Mouse (Mus musculus) megakaryocyte, adult 5-6 weeks (primary cell): ENCODE data around the gene Gm17662. TPM values are rescaled to one million over a fixed set of nuclear protein-coding genes. Genes with fewer than 3 reads are reported as not detected.

Experiments used
- ATAC-seq: 2 replicates; pipeline ENCODE4 v1.8.0; 2016; ENCODE audit warnings: mild to moderate bottlenecking, inconsistent platforms; ENCODE audit not compliant: poor library complexity, severe bottlenecking
- total RNA-seq, 2 experiments: library from RNA; stranded (forward) in 1 of 2; stranded (reverse) in 1 of 2; fragments of 153-499, 151-499 nt in 1 of 2; fragments of 221-1000, 200-1000 nt in 1 of 2; gene quantifications; 2 replicates each; pipeline versions ENCODE4 v1.2.3 to v1.2.4; 2015 to 2017

Gene Gm17662
- total RNA-seq, 2 experiments from 2014 or later = not detected

DNA sequence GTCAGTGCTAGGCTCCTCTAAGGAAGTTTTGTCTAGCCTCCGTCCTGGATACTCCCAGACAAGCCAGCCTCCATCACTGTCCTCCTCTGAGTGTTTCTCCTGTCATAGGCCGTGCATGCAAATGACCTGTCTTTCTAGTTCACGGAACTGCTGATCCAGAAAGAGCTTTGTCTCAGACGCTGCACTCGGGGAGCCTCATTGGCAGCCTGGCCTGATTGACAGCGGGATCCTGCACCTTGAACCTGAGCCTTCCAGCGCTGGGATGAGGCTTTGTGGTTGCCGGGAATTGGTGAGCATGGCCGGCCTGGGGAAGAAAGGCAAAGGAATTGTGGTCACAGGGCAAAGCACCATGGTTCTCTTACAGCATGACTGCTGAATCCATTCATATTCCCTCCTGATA is 30.4 kb downstream of the Gm17662 start:
- ATAC-seq = no peak

DNA sequence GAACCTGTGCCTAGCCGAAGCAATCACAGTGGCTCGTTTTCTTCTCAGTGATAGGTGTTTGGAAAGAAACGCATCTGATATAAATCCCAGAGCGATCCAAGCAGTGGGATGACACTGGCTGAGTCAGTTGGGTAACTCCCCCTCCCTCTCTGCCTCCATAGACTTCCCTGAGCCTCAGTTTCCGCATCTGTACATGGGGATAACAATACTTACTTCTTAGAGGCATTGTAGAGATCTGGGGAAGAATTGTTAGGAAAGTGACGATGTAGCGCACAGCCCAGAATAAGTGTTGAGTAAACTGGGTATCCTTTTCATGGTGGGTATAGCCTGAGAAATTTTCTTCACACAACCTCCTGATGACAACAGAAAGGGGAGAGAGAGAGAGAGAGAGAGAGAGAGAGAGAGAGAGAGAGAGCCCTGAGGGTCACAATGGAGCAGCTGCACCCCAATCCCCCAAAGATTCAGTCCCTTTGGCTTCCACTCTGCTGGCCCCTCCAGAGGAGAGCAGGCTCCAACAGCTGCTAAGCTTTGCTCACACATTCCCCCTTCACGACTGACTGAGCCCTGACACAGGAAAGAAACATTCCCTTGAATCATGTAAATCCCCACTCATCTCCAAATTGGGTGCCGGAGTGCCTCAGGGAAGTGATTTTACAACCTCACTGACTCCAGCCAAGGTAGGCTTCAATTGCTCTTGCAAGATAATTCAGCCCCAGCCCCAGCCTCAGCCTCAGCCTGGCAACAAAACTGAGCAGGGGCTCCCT is 31.6 kb downstream of the Gm17662 start:
- ATAC-seq = no peak

DNA sequence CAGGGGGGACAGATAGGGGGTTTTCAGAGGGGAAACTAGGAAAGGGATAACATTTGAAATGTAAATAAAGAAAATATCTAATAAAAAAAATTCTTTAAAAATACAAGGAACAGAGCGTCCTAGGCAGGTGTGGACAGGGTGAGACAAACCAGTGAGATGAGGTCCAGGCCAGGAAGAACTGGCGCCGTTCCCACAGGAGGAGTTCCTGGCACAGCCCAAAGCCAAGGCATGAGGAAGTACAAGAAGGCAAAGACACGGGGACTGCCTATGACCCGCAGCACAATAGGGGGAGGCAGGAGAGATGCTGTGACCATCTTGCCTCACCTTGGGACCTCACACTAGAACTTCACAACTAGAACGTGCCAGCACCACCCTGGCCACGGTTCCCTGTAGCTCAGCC is 34.6 kb downstream of the Gm17662 start:
- no peak for ATAC-seq

DNA sequence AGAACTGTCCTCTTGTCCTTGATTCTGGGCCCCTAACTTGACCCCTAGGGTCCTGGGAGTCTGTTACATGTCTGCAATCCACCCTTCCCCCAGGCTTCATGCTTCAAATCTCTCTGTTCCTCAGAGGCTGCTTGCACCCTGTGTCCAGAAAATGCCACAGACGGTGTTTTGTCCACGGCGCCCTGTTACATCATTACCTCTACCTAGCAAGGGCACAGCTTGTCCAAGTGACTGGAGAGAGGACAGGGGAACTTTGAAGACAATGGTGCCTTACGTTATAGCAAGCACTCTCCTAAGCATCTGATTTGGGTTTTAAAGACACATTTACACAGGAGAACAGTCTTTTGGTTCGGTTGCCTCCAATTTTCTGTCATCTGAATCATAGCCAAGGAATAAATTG is 36.5 kb downstream of the Gm17662 start:
- no peak for ATAC-seq

DNA sequence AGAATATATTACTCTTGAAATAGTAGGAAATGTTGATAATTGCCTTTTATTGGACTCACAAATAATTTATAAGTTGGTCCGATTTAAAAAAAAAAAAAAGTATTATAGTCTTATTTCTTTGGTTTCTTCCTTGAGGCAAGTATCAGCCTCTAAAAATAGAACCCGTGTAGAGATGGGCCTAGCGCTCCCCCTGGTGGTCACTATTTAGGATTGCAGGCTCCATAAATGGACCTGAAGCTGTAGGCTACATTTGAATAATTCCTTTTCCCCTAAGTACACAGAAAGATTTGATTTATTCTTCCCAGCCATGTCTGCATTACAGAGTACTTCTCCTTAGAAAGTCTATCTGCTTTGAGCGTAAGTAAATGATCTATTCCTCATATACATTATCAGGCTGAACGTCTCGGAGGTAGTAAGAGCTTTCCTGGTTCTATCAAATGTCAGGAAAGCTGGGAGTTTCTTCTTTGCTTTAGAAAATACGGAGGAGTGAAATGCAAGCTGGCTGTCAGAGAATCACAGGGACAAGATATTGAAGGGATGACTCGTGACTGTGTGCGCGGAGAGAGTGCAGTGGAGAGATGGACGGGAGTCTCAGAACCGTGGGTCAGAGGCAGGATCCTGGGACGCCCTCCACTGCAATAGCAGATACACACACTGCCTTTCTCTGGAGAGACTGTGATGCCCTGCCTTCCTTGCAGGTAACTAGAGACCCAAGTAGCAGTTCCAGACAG is 37.0 kb downstream of the Gm17662 start:
- ATAC-seq = peak; percentile 73

DNA sequence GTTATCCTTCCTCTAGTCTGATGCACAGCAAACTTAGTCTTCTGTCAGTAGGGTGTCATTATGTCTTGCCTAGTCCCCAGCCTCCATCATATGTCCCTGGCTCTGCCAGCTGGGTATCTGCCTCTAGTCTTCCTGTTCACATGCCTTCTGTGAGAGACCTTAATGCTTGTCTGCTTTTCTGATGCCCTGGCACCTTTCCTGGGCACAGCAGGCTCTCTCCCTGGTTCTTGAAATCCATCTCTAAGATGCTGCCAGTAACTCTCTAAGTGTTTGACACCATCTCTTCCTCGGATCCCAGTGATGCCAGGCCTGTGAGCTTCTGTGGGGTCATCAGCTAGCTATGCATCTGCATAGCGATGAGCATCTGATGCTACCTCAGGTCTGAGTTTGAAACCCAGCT is 45.7 kb downstream of the Gm17662 start:
- no peak for ATAC-seq

DNA sequence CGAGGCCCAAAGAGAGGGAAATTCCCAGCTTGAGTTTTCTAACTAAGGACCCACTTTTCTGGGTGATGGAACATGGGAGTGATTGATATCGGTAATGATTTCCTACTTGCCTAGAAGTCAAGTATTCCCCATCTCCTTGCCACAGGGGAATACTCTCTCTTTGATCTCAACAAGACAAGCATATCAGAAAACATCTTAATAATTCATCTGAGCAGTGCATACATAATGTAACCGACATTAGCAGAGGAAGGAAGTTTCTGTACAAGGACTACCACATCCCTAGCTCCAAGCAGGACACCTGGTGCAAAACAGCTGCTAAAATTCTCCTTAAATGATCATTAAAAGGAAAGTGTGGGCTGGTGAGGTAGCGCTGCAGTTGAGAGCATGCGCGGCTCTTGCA is 47.9 kb downstream of the Gm17662 start:
- no peak for ATAC-seq

Other genes starting within 250 kb of the Gm17662 start
- gene C8b, start 91.0 kb upstream of the Gm17662 start, total RNA-seq (2015) = not detected in 2 replicates
- gene C8b, start 91.0 kb upstream of the Gm17662 start, total RNA-seq (2017) = not detected in 2 replicates
- gene C8a, start 19.1 kb downstream of the Gm17662 start, total RNA-seq (2015) = not detected in 2 replicates
- gene C8a, start 19.1 kb downstream of the Gm17662 start, total RNA-seq (2017) = not detected in 2 replicates
- gene Fyb2, start 56.1 kb downstream of the Gm17662 start, total RNA-seq (2015) = 0.36 TPM in 1 of 2 replicates, not detected in the other
- gene Fyb2, start 56.1 kb downstream of the Gm17662 start, total RNA-seq (2017) = not detected in 2 replicates